Mouse (Mus musculus): ENCODE results near the gene Pttg1ip. TPM values are rescaled to one million over a fixed set of nuclear protein-coding genes. Genes with fewer than 3 reads are reported as not detected.

The Pttg1ip gene
- polyA plus RNA-seq (2012; rRNA removed), result 127 and 131 TPM in 2 replicates

- Histone ChIP-seq H3K27me3 (ENCODE audit: control insufficient read depth, insufficient read depth, low read length) (no peaks in the 10 kb centered on the region), H3K4me3 (ENCODE audit: control insufficient read depth, low read depth, low read length) (peak within 1 kb of the TSS; percentile 98), H3K27ac (ENCODE audit: control insufficient read depth, insufficient read depth, low read depth, low read length) (peak within 1 kb of the TSS; percentile 94), H3K4me1 (ENCODE audit: control insufficient read depth, insufficient read depth, low read length) (peaks cover 11% of the 10 kb centered on the region), H3K36me3 (ENCODE audit: control insufficient read depth, insufficient read depth, low read length) (no peaks in the 10 kb centered on the region)
- TF ChIP-seq CTCF (IDR thresholded peaks at IDR 0.05; ENCODE audit: control insufficient read depth, insufficient read depth, insufficient replicate concordance, low read depth, low read length) (peak; percentile 10; the same call in 1 of the 2 replicates), POLR2A (IDR thresholded peaks at IDR 0.05; ENCODE audit: control insufficient read depth, low read depth, low read length) (peak; percentile 97)
Observed at GRCm38 (mm10) chr10:77581408-77582284, at the start of gene Pttg1ip. Gene Pttg1ip (plus strand): TSS chr10:77581720.

- no peak overlapping the region for H3K4me3 ChIP-seq (ENCODE audit: control insufficient read depth, low read depth, low read length)
- peaks cover 7% of the 10 kb centered on the region for H3K4me1 ChIP-seq (ENCODE audit: control insufficient read depth, insufficient read depth, low read length)
- TF ChIP-seq POLR2A (IDR thresholded peaks at IDR 0.05; ENCODE audit: control insufficient read depth, low read depth, low read length), result no peak
- no peak for TF ChIP-seq CTCF (IDR thresholded peaks at IDR 0.05; ENCODE audit: control insufficient read depth, insufficient read depth, insufficient replicate concordance, low read depth, low read length)
- H3K36me3 ChIP-seq (ENCODE audit: control insufficient read depth, insufficient read depth, low read length), result no peaks in the 10 kb centered on the region
- H3K27me3 ChIP-seq (ENCODE audit: control insufficient read depth, insufficient read depth, low read length), result no peaks in the 10 kb centered on the region
- H3K27ac ChIP-seq (ENCODE audit: control insufficient read depth, insufficient read depth, low read depth, low read length), result no peak overlapping the region
Observed at GRCm38 (mm10) chr10:77532020-77532413, 49.5 kb upstream of the Pttg1ip start.

- Histone ChIP-seq H3K36me3 (ENCODE audit: control insufficient read depth, insufficient read depth, low read length) (no peaks in the 10 kb centered on the region), H3K27me3 (ENCODE audit: control insufficient read depth, insufficient read depth, low read length) (no peaks in the 10 kb centered on the region), H3K4me1 (ENCODE audit: control insufficient read depth, insufficient read depth, low read length) (peaks cover 7% of the 10 kb centered on the region), H3K4me3 (ENCODE audit: control insufficient read depth, low read depth, low read length) (no peak overlapping the region), H3K27ac (ENCODE audit: control insufficient read depth, insufficient read depth, low read depth, low read length) (no peak overlapping the region)
- TF ChIP-seq POLR2A (IDR thresholded peaks at IDR 0.05; ENCODE audit: control insufficient read depth, low read depth, low read length), result no peak
- TF ChIP-seq CTCF (IDR thresholded peaks at IDR 0.05; ENCODE audit: control insufficient read depth, insufficient read depth, insufficient replicate concordance, low read depth, low read length), result no peak
Observed at GRCm38 (mm10) chr10:77536727-77537126, 44.8 kb upstream of the Pttg1ip start.

- Histone ChIP-seq H3K27me3 (ENCODE audit: control insufficient read depth, insufficient read depth, low read length) (no peaks in the 10 kb centered on the region), H3K27ac (ENCODE audit: control insufficient read depth, insufficient read depth, low read depth, low read length) (no peak overlapping the region), H3K4me1 (ENCODE audit: control insufficient read depth, insufficient read depth, low read length) (peaks cover 7% of the 10 kb centered on the region), H3K36me3 (ENCODE audit: control insufficient read depth, insufficient read depth, low read length) (no peaks in the 10 kb centered on the region), H3K4me3 (ENCODE audit: control insufficient read depth, low read depth, low read length) (no peak overlapping the region)
- TF ChIP-seq POLR2A (IDR thresholded peaks at IDR 0.05; ENCODE audit: control insufficient read depth, low read depth, low read length), result no peak
- no peak for TF ChIP-seq CTCF (IDR thresholded peaks at IDR 0.05; ENCODE audit: control insufficient read depth, insufficient read depth, insufficient replicate concordance, low read depth, low read length)
Observed at GRCm38 (mm10) chr10:77537215-77538209, 44.0 kb upstream of the Pttg1ip start.

- no peaks in the 10 kb centered on the region for H3K27me3 ChIP-seq (ENCODE audit: control insufficient read depth, insufficient read depth, low read length)
- H3K4me3 ChIP-seq (ENCODE audit: control insufficient read depth, low read depth, low read length), result no peak overlapping the region
- TF ChIP-seq CTCF (IDR thresholded peaks at IDR 0.05; ENCODE audit: control insufficient read depth, insufficient read depth, insufficient replicate concordance, low read depth, low read length) (no peak), POLR2A (IDR thresholded peaks at IDR 0.05; ENCODE audit: control insufficient read depth, low read depth, low read length) (no peak)
- peaks cover 3% of the 10 kb centered on the region for H3K4me1 ChIP-seq (ENCODE audit: control insufficient read depth, insufficient read depth, low read length)
- no peak overlapping the region for H3K27ac ChIP-seq (ENCODE audit: control insufficient read depth, insufficient read depth, low read depth, low read length)
- H3K36me3 ChIP-seq (ENCODE audit: control insufficient read depth, insufficient read depth, low read length), result no peaks in the 10 kb centered on the region
Observed at GRCm38 (mm10) chr10:77539320-77539945, 42.1 kb upstream of the Pttg1ip start.

GRCm38 (mm10) chr10:77540576-77541102 lies 40.9 kb upstream of the Pttg1ip start:
- no peak overlapping the region for H3K27ac ChIP-seq (ENCODE audit: control insufficient read depth, insufficient read depth, low read depth, low read length)
- no peaks in the 10 kb centered on the region for H3K27me3 ChIP-seq (ENCODE audit: control insufficient read depth, insufficient read depth, low read length)
- no peaks in the 10 kb centered on the region for H3K36me3 ChIP-seq (ENCODE audit: control insufficient read depth, insufficient read depth, low read length)
- TF ChIP-seq CTCF (IDR thresholded peaks at IDR 0.05; ENCODE audit: control insufficient read depth, insufficient read depth, insufficient replicate concordance, low read depth, low read length), result no peak
- TF ChIP-seq POLR2A (IDR thresholded peaks at IDR 0.05; ENCODE audit: control insufficient read depth, low read depth, low read length), result no peak
- no peaks in the 10 kb centered on the region for H3K4me1 ChIP-seq (ENCODE audit: control insufficient read depth, insufficient read depth, low read length)
- no peak overlapping the region for H3K4me3 ChIP-seq (ENCODE audit: control insufficient read depth, low read depth, low read length)

All from testis, adult 2 months (tissue).